In genomic region chr19:38096231-38096630, GRCm38 (mm10) we compare ENCODE assay signal across 26 mouse cellular contexts. TPM values are rescaled to one million over a fixed set of nuclear protein-coding genes. Genes with fewer than 3 reads are reported as not detected.
DNase-seq lines count a peak whose midpoint lies in the region; ATAC-seq lines count a peak whose summit lies in the region.
"Had no signal": no experiment of that assay in that cellular context is flagged by ENCODE, and none has a peak within 500 bp of the region (broad histone marks: within the 10 kb centered on the region; RNA-seq: fewer than 3 reads in every experiment).

No protein-coding gene starts in this region.

- no peak overlapping the region for H3K4me3 ChIP-seq in kidney, embryonic 16.5 days (ENCODE audit: low read length)
- H3K4me3 ChIP-seq in embryonic facial prominence, embryonic 11.5 days (ENCODE audit: low read depth, low read length) = no peak overlapping the region

- H3K27ac ChIP-seq in kidney, embryonic 16.5 days (ENCODE audit: low read length) = no peak overlapping the region
- H3K27ac ChIP-seq in embryonic facial prominence, embryonic 11.5 days (replicated peaks; ENCODE audit: low read depth, low read length) = no peak overlapping the region
- H3K27ac ChIP-seq: forebrain, embryonic 10.5 days; hindbrain, embryonic 15.5 days; limb, embryonic 13.5 days; liver, embryonic 15.5 days; stomach, embryonic 15.5 days had no signal

- peaks cover 45% of the 10 kb centered on the region for H3K27me3 ChIP-seq in kidney, embryonic 16.5 days (ENCODE audit: insufficient read depth, low read length)
- peaks cover 32% of the 10 kb centered on the region for H3K27me3 ChIP-seq in embryonic facial prominence, embryonic 11.5 days (ENCODE audit: control insufficient read depth, insufficient read depth, low read length)

- 5% methylated on average over 4 of the region's 4 CpGs for WGBS in kidney, embryonic 16.5 days
- 5% methylated on average over 4 of the region's 4 CpGs for WGBS in embryonic facial prominence, embryonic 11.5 days

- peak; percentile 58 for ATAC-seq in kidney, embryonic 16.5 days (ENCODE audit: low FRiP score, low TSS enrichment)
- no peak for ATAC-seq in embryonic facial prominence, embryonic 11.5 days (replicated peaks; ENCODE audit: insufficient number of reproducible peaks, low FRiP score, low TSS enrichment, low read depth)

- H3K9ac ChIP-seq in kidney, embryonic 16.5 days (replicated peaks; ENCODE audit: low read length) = no peak overlapping the region
- no peak overlapping the region for H3K9ac ChIP-seq in embryonic facial prominence, embryonic 11.5 days (replicated peaks; ENCODE audit: low read length)
- H3K9ac ChIP-seq: forebrain, postnatal 0 days; hindbrain, embryonic 15.5 days; limb, embryonic 13.5 days; liver, embryonic 15.5 days; stomach, embryonic 15.5 days had no signal

- H3K4me2 ChIP-seq in kidney, embryonic 16.5 days (replicated peaks; ENCODE audit: low read depth, low read length) = peak overlapping the region; percentile 58; the same call in 1 of the 2 replicates
- H3K4me2 ChIP-seq in embryonic facial prominence, embryonic 11.5 days (ENCODE audit: low read depth, low read length) = no peak overlapping the region

- H3K4me1 ChIP-seq in kidney, embryonic 16.5 days (ENCODE audit: insufficient read depth, low read length) = peaks cover 33% of the 10 kb centered on the region
- no peaks in the 10 kb centered on the region; the same call in 1 of the 2 replicates for H3K4me1 ChIP-seq in embryonic facial prominence, embryonic 11.5 days (ENCODE audit: control insufficient read depth, insufficient read depth, low read length)

- H3K36me3 ChIP-seq in kidney, embryonic 16.5 days (ENCODE audit: insufficient read depth, low read length) = no peaks in the 10 kb centered on the region
- H3K36me3 ChIP-seq in embryonic facial prominence, embryonic 11.5 days (replicated peaks; ENCODE audit: control insufficient read depth, insufficient read depth, low read depth, low read length) = no peaks in the 10 kb centered on the region
- H3K36me3 ChIP-seq: forebrain, embryonic 10.5 days; G1E; hindbrain, embryonic 15.5 days; limb, embryonic 13.5 days; liver, embryonic 15.5 days; stomach, embryonic 15.5 days had no signal

- H3K9me3 ChIP-seq in kidney, embryonic 16.5 days (ENCODE audit: low read length) = no peaks in the 10 kb centered on the region
- no peaks in the 10 kb centered on the region for H3K9me3 ChIP-seq in embryonic facial prominence, embryonic 11.5 days (replicated peaks; ENCODE audit: control insufficient read depth, low read length)
- H3K9me3 ChIP-seq: forebrain, embryonic 10.5 days; G1E; hindbrain, embryonic 15.5 days; limb, embryonic 13.5 days; liver, embryonic 15.5 days; stomach, embryonic 15.5 days had no signal

- no peak for DNase-seq in kidney, postnatal 36 days
- DNase-seq in lung, postnatal 25 days (ENCODE audit: low spot score) = peak; percentile 47
- DNase-seq in lung, postnatal 10 days = no peak
- peak; percentile 38 for DNase-seq in R1 (ENCODE audit: low read depth, low spot score)
- DNase-seq in embryonic facial prominence, embryonic 11.5 days (ENCODE audit: low spot score) = peak; percentile 2
- DNase-seq in frontal cortex, postnatal 14 days (ENCODE audit: low spot score in 2 of 2) = no peak
- no peak for DNase-seq in layer of hippocampus, adult 18-20 months (ENCODE audit: low spot score in 2 of 2)
- DNase-seq: cerebellum, adult 8-10 months; forebrain, postnatal 0 days; heart, postnatal 36 days; kidney, adult 2 months; thymus, adult 18-20 months had no signal

RNA-seq across cellular contexts. Expression of gene Ffar4, which starts 0.6 kb away (rescaled TPM):
- 1.3 and 1.4 TPM in 2 replicates for polyA plus RNA-seq in kidney, embryonic 16.5 days (2015; fragmentation: Nextera tagmentation; extraction: Ambion mirVana)
- polyA plus RNA-seq in embryonic facial prominence, embryonic 11.5 days (2014; fragmentation: Nextera tagmentation; extraction: Ambion mirVana) = 0.20 TPM in 1 of 2 replicates, not detected in the other
- not detected for total RNA-seq in layer of hippocampus, adult 18-20 months (2021)
- total RNA-seq: G1E; granulocyte monocyte progenitor cell, adult 5-6 weeks; layer of hippocampus, postnatal 25 days; megakaryocyte-erythroid progenitor cell, adult 5-6 weeks had no signal
- polyA plus RNA-seq: forebrain, embryonic 10.5 days; G1E; heart, embryonic 14.5 days; limb, embryonic 13.5 days had no signal

RNA-seq across cellular contexts. Expression of gene Rbp4, which starts 28.9 kb away (rescaled TPM):
- polyA plus RNA-seq in kidney, embryonic 16.5 days (2015; fragmentation: Nextera tagmentation; extraction: Ambion mirVana) = 5.0 and 9.1 TPM in 2 replicates
- 1.7 and 2.5 TPM in 2 replicates for polyA plus RNA-seq in embryonic facial prominence, embryonic 11.5 days (2014; fragmentation: Nextera tagmentation; extraction: Ambion mirVana)
- total RNA-seq in layer of hippocampus, adult 18-20 months (2021) = 10 to 100 TPM; 11.3 to 12.4 TPM
- total RNA-seq: common myeloid progenitor, adult 5-6 weeks; G1E; granulocyte monocyte progenitor cell, adult 5-6 weeks; megakaryocyte-erythroid progenitor cell, adult 5-6 weeks had no signal
- polyA plus RNA-seq: G1E had no signal

RNA-seq across cellular contexts. Expression of gene Pde6c, which starts 36.4 kb away (rescaled TPM):
- 0.10 TPM in 1 of 2 replicates, not detected in the other for polyA plus RNA-seq in kidney, embryonic 16.5 days (2015; fragmentation: Nextera tagmentation; extraction: Ambion mirVana)
- polyA plus RNA-seq in embryonic facial prominence, embryonic 11.5 days (2014; fragmentation: Nextera tagmentation; extraction: Ambion mirVana) = not detected in 2 replicates
- under 1 TPM; 0.20 TPM for total RNA-seq in layer of hippocampus, adult 18-20 months (2021)
- total RNA-seq: common myeloid progenitor, adult 5-6 weeks; forebrain, postnatal 0 days; G1E; gastrocnemius, adult 8-10 months; granulocyte monocyte progenitor cell, adult 5-6 weeks; heart, postnatal 36 days; megakaryocyte-erythroid progenitor cell, adult 5-6 weeks; midbrain, postnatal 0 days had no signal
- polyA plus RNA-seq: forebrain, embryonic 10.5 days; G1E; heart, embryonic 14.5 days; kidney, adult 2 months; limb, embryonic 13.5 days had no signal

RNA-seq across cellular contexts. Expression of gene Cep55, which starts 41.4 kb away (rescaled TPM):
- 28.2 and 30.3 TPM in 2 replicates for polyA plus RNA-seq in kidney, embryonic 16.5 days (2015; fragmentation: Nextera tagmentation; extraction: Ambion mirVana)
- polyA plus RNA-seq in embryonic facial prominence, embryonic 11.5 days (2014; fragmentation: Nextera tagmentation; extraction: Ambion mirVana) = 41.4 and 47.7 TPM in 2 replicates
- total RNA-seq in layer of hippocampus, adult 18-20 months (2021) = under 1 TPM; 0.28 to 0.32 TPM
- total RNA-seq: gastrocnemius, adult 8-10 months had no signal

RNA-seq across cellular contexts. Expression of gene Myof, which starts 52.9 kb away (rescaled TPM):
- 20.9 and 21.0 TPM in 2 replicates for polyA plus RNA-seq in kidney, embryonic 16.5 days (2015; fragmentation: Nextera tagmentation; extraction: Ambion mirVana)
- polyA plus RNA-seq in embryonic facial prominence, embryonic 11.5 days (2014; fragmentation: Nextera tagmentation; extraction: Ambion mirVana) = 7.8 and 8.0 TPM in 2 replicates
- 1 to 10 TPM; 3.3 to 4.3 TPM for total RNA-seq in layer of hippocampus, adult 18-20 months (2021)
- polyA plus RNA-seq: G1E had no signal

Comparison
In these comparisons a context has a peak if more than half of its experiments do, and no peak if none do; other contexts are left out.
1. DNase-seq: peak in lung, postnatal 25 days (single experiment), R1 (single experiment) and embryonic facial prominence, embryonic 11.5 days (single experiment); none in kidney, postnatal 36 days (0 of 2), lung, postnatal 10 days (single experiment), frontal cortex, postnatal 14 days (0 of 2) and layer of hippocampus, adult 18-20 months (0 of 2).